Mouse (Mus musculus): ENCODE results near the gene Rpp25l.

DNA sequence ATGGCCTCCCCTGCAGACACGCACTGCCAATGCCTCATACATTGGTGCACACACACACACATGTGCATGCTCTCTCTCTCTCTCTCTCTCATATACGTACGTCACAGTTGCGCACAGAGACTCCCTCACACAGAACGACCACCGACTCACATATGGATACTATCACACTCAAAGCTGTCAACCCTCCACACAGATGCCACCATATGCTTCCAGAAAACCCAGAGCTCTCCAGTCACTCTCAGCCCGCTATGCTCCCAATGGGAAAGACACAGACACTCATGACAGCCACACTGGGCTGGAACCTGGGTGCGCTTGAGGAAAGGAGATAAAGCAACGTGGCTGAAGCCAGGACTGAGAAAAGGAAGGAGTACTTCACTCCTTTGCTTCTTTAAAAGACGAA, 31.4 kb downstream of the Rpp25l start:
- TF ChIP-seq CTCF (IDR thresholded peaks at IDR 0.05; ENCODE audit: low read depth), result no peak
- TF ChIP-seq EP300 (IDR thresholded peaks at IDR 0.05; ENCODE audit: low read depth), result no peak
